Mouse (Mus musculus) urinary bladder, postnatal 36 days (tissue): ENCODE results near the gene Kri1.
"Not testable (repeated sequence)": the region's sequence is repeated elsewhere in the genome, so short reads cannot be mapped to it uniquely, and the experiment has no call there.

Source experiments
- DNase-seq, 2 experiments: peaks; one replicate each; pipeline ENCODE4 v3.0.0; 2022; ENCODE audit warnings: low spot score in 2 of 2, mixed read lengths in 1 of 2

Kri1 gene

GRCm38 (mm10) chr9:21315421-21315820 lies 27.7 kb upstream of the Kri1 start:
- DNase-seq = no peak

GRCm38 (mm10) chr9:21314367-21315140 lies 26.8 kb upstream of the Kri1 start:
- no peak for DNase-seq

- DNase-seq = peak; percentile 82 to 90
Observed at GRCm38 (mm10) chr9:21313394-21313793, 25.6 kb upstream of the Kri1 start.

GRCm38 (mm10) chr9:21312134-21312533 lies 24.4 kb upstream of the Kri1 start, which contains the start of gene Ap1m2:
TSS of gene Ap1m2 (minus strand) at chr9:21312337.
- DNase-seq = peak; percentile 66 to 67

- no peak for DNase-seq
Observed at GRCm38 (mm10) chr9:21311695-21312094, 23.9 kb upstream of the Kri1 start.

- DNase-seq = no peak
Observed at GRCm38 (mm10) chr9:21309150-21309741, 21.5 kb upstream of the Kri1 start.

GRCm38 (mm10) chr9:21305065-21305464 lies 17.3 kb upstream of the Kri1 start:
- no peak for DNase-seq

GRCm38 (mm10) chr9:21299014-21299413 lies 11.2 kb upstream of the Kri1 start:
- DNase-seq = no peak

- no peak for DNase-seq
Observed at GRCm38 (mm10) chr9:21292271-21292670, 4.5 kb upstream of the Kri1 start.

GRCm38 (mm10) chr9:21291868-21292267 lies 4.1 kb upstream of the Kri1 start:
- DNase-seq = not testable (repeated sequence)

- peak; percentile 100 for DNase-seq
Observed at GRCm38 (mm10) chr9:21291022-21291787, 3.4 kb upstream of the Kri1 start, which contains the start of gene Cdkn2d. TSS of gene Cdkn2d (minus strand) at chr9:21291407.

GRCm38 (mm10) chr9:21290589-21290988 lies 2.8 kb upstream of the Kri1 start:
- peak in 1 of 2 experiments; percentile 40 for DNase-seq

- no peak for DNase-seq
Observed at GRCm38 (mm10) chr9:21289337-21289671, 1.5 kb upstream of the Kri1 start.

- DNase-seq = no peak
Observed at GRCm38 (mm10) chr9:21288404-21289336, 901 bp upstream of the Kri1 start.

GRCm38 (mm10) chr9:21286753-21287152 lies 1.0 kb downstream of the Kri1 start:
- DNase-seq = no peak

- DNase-seq = no peak
Observed at GRCm38 (mm10) chr9:21283994-21284393, 3.8 kb downstream of the Kri1 start.

- DNase-seq = no peak
Observed at GRCm38 (mm10) chr9:21283591-21283990, 4.2 kb downstream of the Kri1 start.

- DNase-seq = peak in 1 of 2 experiments; percentile 57
Observed at GRCm38 (mm10) chr9:21277776-21278175, 10.0 kb downstream of the Kri1 start.

GRCm38 (mm10) chr9:21276307-21276706 lies 11.5 kb downstream of the Kri1 start:
- DNase-seq = no peak

GRCm38 (mm10) chr9:21275727-21276126 lies 12.0 kb downstream of the Kri1 start:
- DNase-seq = no peak

GRCm38 (mm10) chr9:21275013-21275710 lies 12.6 kb downstream of the Kri1 start:
- DNase-seq = no peak
